Mouse (Mus musculus): ENCODE measurements around the gene Tdrkh. TPM values are rescaled to one million over a fixed set of nuclear protein-coding genes. Genes with fewer than 3 reads are reported as not detected.

Tdrkh gene
- polyA plus RNA-seq, 1 experiment from 2014 or later, result 10.6 TPM

DNA sequence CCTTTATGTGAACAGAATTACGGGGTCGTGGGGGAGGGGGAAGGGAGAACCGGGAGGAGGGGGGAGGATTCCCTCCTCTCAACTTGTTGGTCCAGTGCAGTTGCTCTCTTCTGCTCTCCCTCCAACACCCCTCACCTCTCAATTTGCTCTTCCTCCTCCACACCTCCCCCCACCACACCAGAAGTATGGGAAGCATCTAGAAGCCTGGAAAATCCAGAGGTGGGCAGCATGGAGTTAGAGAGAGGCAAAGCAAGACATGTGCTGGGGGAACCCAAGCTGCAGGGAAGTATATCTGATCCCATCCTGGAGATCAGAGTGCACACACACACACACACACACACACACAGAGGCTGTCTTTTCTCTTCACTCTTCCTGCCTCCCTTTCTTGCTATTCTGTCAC is 41.0 kb upstream of the Tdrkh start:
- H3K36me3 ChIP-seq (ENCODE audit: control insufficient read depth, insufficient read depth, low read length), result no peaks in the 10 kb centered on the region
- no peak overlapping the region for H3K4me3 ChIP-seq (ENCODE audit: low read depth, low read length)
- no peaks in the 10 kb centered on the region for H3K9me3 ChIP-seq (ENCODE audit: control insufficient read depth, low read depth, low read length)
- WGBS, result 0% methylated on average over 1 of the region's 3 CpGs
- peaks cover 7% of the 10 kb centered on the region; the same call in 1 of the 2 replicates for H3K4me1 ChIP-seq (ENCODE audit: control insufficient read depth, insufficient read depth, low read length)
- peak; percentile 5 for ATAC-seq (ENCODE audit: insufficient number of reproducible peaks, insufficient read depth, low FRiP score, low read depth)
- no peaks in the 10 kb centered on the region for H3K27me3 ChIP-seq (ENCODE audit: control insufficient read depth, insufficient read depth, low read length)
- peak overlapping the region; percentile 21; the same call in 1 of the 2 replicates for H3K4me2 ChIP-seq (replicated peaks; ENCODE audit: low read depth, low read length)
- H3K9ac ChIP-seq (replicated peaks; ENCODE audit: low read depth, low read length), result no peak overlapping the region
- H3K27ac ChIP-seq (ENCODE audit: low read length), result no peak overlapping the region

DNA sequence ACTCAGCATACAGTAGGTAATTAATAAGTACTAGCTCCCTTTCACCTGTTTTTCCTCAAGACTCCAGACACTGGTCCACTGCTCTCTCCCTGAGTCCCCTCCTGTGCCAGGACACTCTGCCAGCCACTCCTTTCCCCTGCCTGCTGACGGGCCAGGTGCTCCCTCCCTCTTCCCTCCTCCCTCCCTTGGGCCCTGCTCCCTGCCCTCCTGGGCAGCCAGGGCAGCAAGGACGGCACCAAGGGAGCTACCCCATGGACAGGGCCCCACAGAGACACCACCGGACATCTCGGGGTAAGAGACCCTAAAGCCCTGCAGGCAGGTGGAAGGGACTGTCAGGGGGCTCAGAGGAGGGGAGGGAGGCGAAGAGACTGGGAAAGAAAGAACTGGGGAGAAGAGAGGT is 40.4 kb upstream of the Tdrkh start, which contains the start of gene Rorc:
Gene Rorc, plus strand, starts transcription at position 154 of the 400 bp plus-strand sequence.
- 28% methylated on average over 5 of the region's 5 CpGs for WGBS
- no peak for ATAC-seq (ENCODE audit: insufficient number of reproducible peaks, insufficient read depth, low FRiP score, low read depth)
- peaks cover 7% of the 10 kb centered on the region; the same call in 1 of the 2 replicates for H3K4me1 ChIP-seq (ENCODE audit: control insufficient read depth, insufficient read depth, low read length)
- H3K4me2 ChIP-seq (replicated peaks; ENCODE audit: low read depth, low read length), result peak within 1 kb of the TSS; percentile 35
- H3K27ac ChIP-seq (ENCODE audit: low read length), result peak within 1 kb of the TSS; percentile 22; the same call in 1 of the 2 replicates
- H3K27me3 ChIP-seq (ENCODE audit: control insufficient read depth, insufficient read depth, low read length), result no peaks in the 10 kb centered on the region
- H3K9ac ChIP-seq (replicated peaks; ENCODE audit: low read depth, low read length), result no peak within 1 kb of the TSS
- peak within 1 kb of the TSS; percentile 17; the same call in 1 of the 2 replicates for H3K4me3 ChIP-seq (ENCODE audit: low read depth, low read length)
- H3K9me3 ChIP-seq (ENCODE audit: control insufficient read depth, low read depth, low read length), result no peaks in the 10 kb centered on the region
- H3K36me3 ChIP-seq (ENCODE audit: control insufficient read depth, insufficient read depth, low read length), result no peaks in the 10 kb centered on the region

DNA sequence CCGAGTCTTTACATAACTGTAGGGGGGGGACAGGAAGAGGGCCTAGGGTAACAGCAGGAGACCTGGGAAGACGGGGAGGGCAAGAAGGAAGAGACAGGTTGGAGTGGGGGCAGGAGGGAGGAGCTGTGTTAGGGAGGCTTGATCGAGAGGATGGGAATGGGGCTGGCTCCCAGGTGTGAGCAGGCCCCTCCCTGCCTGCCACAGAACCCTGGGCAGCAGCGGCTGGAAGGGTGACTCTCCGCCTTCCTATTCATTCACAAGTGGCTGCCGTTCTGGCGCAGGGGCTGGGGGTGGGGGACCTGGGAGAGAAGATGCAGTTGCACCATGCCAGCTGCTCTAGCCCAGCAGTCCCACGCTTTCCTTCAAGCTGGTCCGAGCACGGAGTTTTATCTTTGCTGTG is 40.0 kb upstream of the Tdrkh start:
- Histone ChIP-seq H3K4me2 (replicated peaks; ENCODE audit: low read depth, low read length) (peak overlapping the region; percentile 35), H3K9me3 (ENCODE audit: control insufficient read depth, low read depth, low read length) (no peaks in the 10 kb centered on the region), H3K27me3 (ENCODE audit: control insufficient read depth, insufficient read depth, low read length) (no peaks in the 10 kb centered on the region), H3K27ac (ENCODE audit: low read length) (peak overlapping the region; percentile 22; the same call in 1 of the 2 replicates), H3K9ac (replicated peaks; ENCODE audit: low read depth, low read length) (no peak overlapping the region), H3K4me3 (ENCODE audit: low read depth, low read length) (peak overlapping the region; percentile 14; the same call in 1 of the 2 replicates), H3K4me1 (ENCODE audit: control insufficient read depth, insufficient read depth, low read length) (peaks cover 7% of the 10 kb centered on the region; the same call in 1 of the 2 replicates), H3K36me3 (ENCODE audit: control insufficient read depth, insufficient read depth, low read length) (no peaks in the 10 kb centered on the region)
- 6% methylated on average over 10 of the region's 10 CpGs for WGBS
- ATAC-seq (ENCODE audit: insufficient number of reproducible peaks, insufficient read depth, low FRiP score, low read depth), result peak; percentile 39; the same call in 1 of the 2 replicates

DNA sequence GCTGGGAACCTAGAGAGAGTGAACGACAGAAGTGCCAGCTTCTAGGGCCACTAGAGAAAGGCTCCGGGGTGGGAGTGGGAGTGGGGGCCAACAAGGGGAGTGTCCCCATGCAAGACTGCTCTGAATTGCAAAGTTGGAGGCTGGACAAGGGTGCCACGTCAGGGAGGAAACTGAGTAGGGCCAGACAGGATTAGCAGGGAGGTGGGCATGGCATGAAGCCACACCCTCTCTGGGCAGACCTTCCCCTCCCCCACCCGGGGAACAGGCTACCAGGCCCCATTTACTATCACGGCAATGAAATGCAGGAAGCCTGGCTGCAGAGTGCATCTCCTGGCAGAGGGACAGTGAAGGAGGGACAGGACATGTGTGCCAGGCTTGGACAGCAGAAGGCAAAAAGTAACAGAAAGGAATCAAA is 39.5 kb upstream of the Tdrkh start:
- Histone ChIP-seq H3K4me1 (ENCODE audit: control insufficient read depth, insufficient read depth, low read length) (peaks cover 7% of the 10 kb centered on the region; the same call in 1 of the 2 replicates), H3K9ac (replicated peaks; ENCODE audit: low read depth, low read length) (no peak overlapping the region), H3K27ac (ENCODE audit: low read length) (no peak overlapping the region), H3K27me3 (ENCODE audit: control insufficient read depth, insufficient read depth, low read length) (no peaks in the 10 kb centered on the region), H3K4me3 (ENCODE audit: low read depth, low read length) (peak overlapping the region; percentile 14; the same call in 1 of the 2 replicates), H3K4me2 (replicated peaks; ENCODE audit: low read depth, low read length) (peak overlapping the region; percentile 35), H3K36me3 (ENCODE audit: control insufficient read depth, insufficient read depth, low read length) (no peaks in the 10 kb centered on the region), H3K9me3 (ENCODE audit: control insufficient read depth, low read depth, low read length) (no peaks in the 10 kb centered on the region)
- 1% methylated on average over 5 of the region's 5 CpGs for WGBS
- ATAC-seq (ENCODE audit: insufficient number of reproducible peaks, insufficient read depth, low FRiP score, low read depth), result peak; percentile 55

DNA sequence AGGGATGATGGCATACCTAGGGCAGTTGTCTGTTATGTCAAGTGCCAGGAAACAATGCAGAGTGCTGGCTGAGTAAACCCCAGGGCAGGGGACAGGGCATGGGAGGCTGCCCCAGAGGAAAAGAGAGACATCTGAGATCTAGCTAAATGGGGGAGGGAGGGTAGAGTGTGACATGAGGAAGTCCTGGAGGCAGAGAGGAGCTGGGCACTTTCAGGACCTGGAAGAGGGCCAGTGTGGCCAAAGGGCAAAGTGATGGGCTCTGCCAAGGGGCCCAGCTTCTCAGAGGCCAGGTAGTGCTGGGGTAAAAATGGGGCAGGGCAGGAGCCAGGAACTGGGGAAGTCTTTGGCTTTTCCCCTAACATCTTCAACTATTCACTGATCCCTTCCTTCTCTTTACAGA is 38.4 kb upstream of the Tdrkh start:
- no peak overlapping the region for H3K9ac ChIP-seq (replicated peaks; ENCODE audit: low read depth, low read length)
- no peak overlapping the region for H3K4me2 ChIP-seq (replicated peaks; ENCODE audit: low read depth, low read length)
- no peak overlapping the region for H3K4me3 ChIP-seq (ENCODE audit: low read depth, low read length)
- H3K9me3 ChIP-seq (ENCODE audit: control insufficient read depth, low read depth, low read length), result no peaks in the 10 kb centered on the region
- no peak overlapping the region for H3K27ac ChIP-seq (ENCODE audit: low read length)
- H3K4me1 ChIP-seq (ENCODE audit: control insufficient read depth, insufficient read depth, low read length), result peaks cover 7% of the 10 kb centered on the region; the same call in 1 of the 2 replicates
- no peaks in the 10 kb centered on the region for H3K36me3 ChIP-seq (ENCODE audit: control insufficient read depth, insufficient read depth, low read length)
- H3K27me3 ChIP-seq (ENCODE audit: control insufficient read depth, insufficient read depth, low read length), result no peaks in the 10 kb centered on the region
- no peak for ATAC-seq (ENCODE audit: insufficient number of reproducible peaks, insufficient read depth, low FRiP score, low read depth)

DNA sequence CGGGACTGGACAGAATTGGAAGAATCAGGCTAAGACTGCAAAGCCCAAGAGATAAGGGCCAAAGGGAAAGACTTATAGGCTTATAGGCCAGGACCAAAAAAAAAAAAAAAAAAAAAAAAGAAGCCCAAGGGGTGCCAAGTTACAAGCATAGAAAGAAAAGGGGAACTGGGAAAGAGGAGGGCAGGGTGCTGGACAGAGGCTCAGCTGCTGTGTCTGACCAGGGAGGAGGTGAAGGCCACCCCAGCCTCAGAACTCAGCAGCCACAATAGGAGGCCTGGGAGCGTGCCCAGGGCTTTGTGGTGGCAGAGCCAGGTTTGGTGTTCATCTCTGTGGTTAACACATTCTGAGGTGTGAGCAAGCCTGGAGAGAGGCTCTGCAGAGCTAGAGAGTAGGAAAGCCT is 37.9 kb upstream of the Tdrkh start:
- no peaks in the 10 kb centered on the region for H3K27me3 ChIP-seq (ENCODE audit: control insufficient read depth, insufficient read depth, low read length)
- no peak for ATAC-seq (ENCODE audit: insufficient number of reproducible peaks, insufficient read depth, low FRiP score, low read depth)
- H3K4me2 ChIP-seq (replicated peaks; ENCODE audit: low read depth, low read length), result no peak overlapping the region
- no peak overlapping the region for H3K27ac ChIP-seq (ENCODE audit: low read length)
- no peak overlapping the region for H3K4me3 ChIP-seq (ENCODE audit: low read depth, low read length)
- no peaks in the 10 kb centered on the region for H3K36me3 ChIP-seq (ENCODE audit: control insufficient read depth, insufficient read depth, low read length)
- no peaks in the 10 kb centered on the region for H3K9me3 ChIP-seq (ENCODE audit: control insufficient read depth, low read depth, low read length)
- H3K4me1 ChIP-seq (ENCODE audit: control insufficient read depth, insufficient read depth, low read length), result peaks cover 7% of the 10 kb centered on the region; the same call in 1 of the 2 replicates
- WGBS, result 87% methylated on average over 2 of the region's 2 CpGs
- no peak overlapping the region for H3K9ac ChIP-seq (replicated peaks; ENCODE audit: low read depth, low read length)

DNA sequence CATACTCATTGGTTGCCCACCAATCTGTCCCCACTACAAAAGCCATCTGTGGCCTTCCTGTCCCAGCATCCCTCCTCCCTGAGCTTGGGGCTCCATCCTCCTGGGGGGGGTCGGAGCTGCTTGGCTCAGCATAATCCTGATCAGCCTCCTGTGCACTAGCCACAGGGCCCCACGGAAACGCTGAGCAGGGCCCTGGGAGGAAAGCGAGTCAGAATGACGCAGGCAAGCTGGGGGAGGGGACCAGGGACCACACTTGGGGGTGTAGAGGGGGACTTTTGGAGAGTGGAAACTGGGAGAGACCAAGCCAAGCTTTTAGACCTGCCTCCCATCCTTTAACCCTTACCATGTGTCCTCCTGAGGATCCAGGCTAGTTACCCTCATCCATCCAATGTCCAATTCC is 37.2 kb upstream of the Tdrkh start:
- no peak overlapping the region for H3K4me2 ChIP-seq (replicated peaks; ENCODE audit: low read depth, low read length)
- H3K9me3 ChIP-seq (ENCODE audit: control insufficient read depth, low read depth, low read length), result no peaks in the 10 kb centered on the region
- 52% methylated on average over 5 of the region's 5 CpGs for WGBS
- H3K36me3 ChIP-seq (ENCODE audit: control insufficient read depth, insufficient read depth, low read length), result no peaks in the 10 kb centered on the region
- H3K9ac ChIP-seq (replicated peaks; ENCODE audit: low read depth, low read length), result no peak overlapping the region
- no peaks in the 10 kb centered on the region for H3K27me3 ChIP-seq (ENCODE audit: control insufficient read depth, insufficient read depth, low read length)
- H3K4me1 ChIP-seq (ENCODE audit: control insufficient read depth, insufficient read depth, low read length), result peaks cover 7% of the 10 kb centered on the region; the same call in 1 of the 2 replicates
- no peak overlapping the region for H3K4me3 ChIP-seq (ENCODE audit: low read depth, low read length)
- no peak for ATAC-seq (ENCODE audit: insufficient number of reproducible peaks, insufficient read depth, low FRiP score, low read depth)
- H3K27ac ChIP-seq (ENCODE audit: low read length), result no peak overlapping the region

DNA sequence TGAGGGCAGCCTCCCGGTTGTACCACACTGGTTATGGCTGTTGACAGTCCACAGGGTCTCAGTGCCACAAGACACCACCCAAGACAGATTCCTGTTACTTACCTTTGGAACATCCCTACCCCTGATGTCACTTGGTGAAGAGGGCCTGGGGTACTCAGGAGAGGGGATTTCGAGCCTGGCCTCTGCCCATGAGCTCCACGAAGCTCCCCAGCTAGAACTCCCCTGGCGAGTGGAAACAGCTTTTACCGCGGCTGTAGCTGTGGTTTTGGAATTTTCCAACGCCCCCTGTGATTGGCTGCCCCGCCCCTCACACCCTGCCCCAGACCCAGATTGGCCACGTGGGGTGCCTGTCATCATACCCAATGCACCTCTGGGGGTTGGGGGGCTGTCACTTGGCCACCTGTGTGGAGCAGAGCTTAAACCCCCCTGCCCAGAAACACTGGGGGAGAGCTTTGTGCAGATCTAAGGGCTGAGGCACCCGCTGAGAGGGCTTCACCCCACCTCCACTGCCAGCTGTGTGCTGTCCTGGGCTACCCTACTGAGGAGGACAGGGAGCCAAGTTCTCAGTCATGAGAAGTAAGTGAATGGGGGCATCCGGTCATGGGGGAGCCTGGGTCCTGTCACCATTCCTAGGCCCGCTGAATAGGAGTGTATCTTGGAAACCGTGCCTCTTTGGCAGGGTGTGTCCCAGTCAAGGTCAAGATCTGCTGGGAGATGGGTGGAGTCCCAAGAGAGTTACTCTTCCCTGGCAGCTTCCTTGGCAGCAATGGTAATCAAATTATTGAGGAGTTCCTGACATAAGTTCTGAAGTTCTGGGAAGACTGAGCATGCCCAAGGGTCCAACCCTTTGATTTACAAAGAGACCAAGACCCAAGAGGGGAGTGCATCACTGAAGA is 35.8 kb upstream of the Tdrkh start:
- Histone ChIP-seq H3K9ac (replicated peaks; ENCODE audit: low read depth, low read length) (no peak overlapping the region), H3K9me3 (ENCODE audit: control insufficient read depth, low read depth, low read length) (no peaks in the 10 kb centered on the region), H3K27ac (ENCODE audit: low read length) (no peak overlapping the region; the same call in 1 of the 2 replicates), H3K27me3 (ENCODE audit: control insufficient read depth, insufficient read depth, low read length) (no peaks in the 10 kb centered on the region), H3K4me1 (ENCODE audit: control insufficient read depth, insufficient read depth, low read length) (peaks cover 4% of the 10 kb centered on the region; the same call in 1 of the 2 replicates), H3K36me3 (ENCODE audit: control insufficient read depth, insufficient read depth, low read length) (no peaks in the 10 kb centered on the region), H3K4me2 (replicated peaks; ENCODE audit: low read depth, low read length) (no peak overlapping the region), H3K4me3 (ENCODE audit: low read depth, low read length) (no peak overlapping the region)
- ATAC-seq (ENCODE audit: insufficient number of reproducible peaks, insufficient read depth, low FRiP score, low read depth), result no peak
- 11% methylated on average over 13 of the region's 13 CpGs for WGBS

All from stomach, embryonic 14.5 days (tissue).